Mouse (Mus musculus) layer of hippocampus, adult 11-12 months (tissue): ENCODE data around the gene Spout1.
"Not testable (repeated sequence)": the region's sequence is repeated elsewhere in the genome, so short reads cannot be mapped to it uniquely, and the experiment has no call there.

Source experiments
- DNase-seq: peaks from one replicate; pipeline ENCODE4 v3.0.0; 2022; ENCODE audit warnings: low spot score

Gene Spout1

GRCm38 (mm10) chr2:30178711-30179110 lies 452 bp upstream of the Spout1 start:
- not testable (repeated sequence) for DNase-seq

- no peak for DNase-seq
Measured at GRCm38 (mm10) chr2:30176561-30176960, 1.7 kb downstream of the Spout1 start.

GRCm38 (mm10) chr2:30175897-30176296 lies 2.4 kb downstream of the Spout1 start:
- DNase-seq: no peak

GRCm38 (mm10) chr2:30173541-30174240 lies 4.6 kb downstream of the Spout1 start:
- no peak for DNase-seq

- DNase-seq: no peak
Measured at GRCm38 (mm10) chr2:30171997-30172382, 6.3 kb downstream of the Spout1 start.

GRCm38 (mm10) chr2:30171371-30171996 lies 6.8 kb downstream of the Spout1 start, which contains the start of gene Endog:
TSS of gene Endog (plus strand) at chr2:30171493.
- peak; percentile 90 for DNase-seq

GRCm38 (mm10) chr2:30166677-30167076 lies 11.6 kb downstream of the Spout1 start:
- no peak for DNase-seq

GRCm38 (mm10) chr2:30164340-30164932 lies 13.8 kb downstream of the Spout1 start:
- no peak for DNase-seq

- DNase-seq: no peak
Measured at GRCm38 (mm10) chr2:30161809-30162208, 16.4 kb downstream of the Spout1 start.

GRCm38 (mm10) chr2:30159871-30160270 lies 18.4 kb downstream of the Spout1 start:
- DNase-seq: not testable (repeated sequence)

- DNase-seq: no peak
Measured at GRCm38 (mm10) chr2:30152616-30153015, 25.6 kb downstream of the Spout1 start.

- no peak for DNase-seq
Measured at GRCm38 (mm10) chr2:30151840-30152239, 26.4 kb downstream of the Spout1 start.

- DNase-seq: no peak
Measured at GRCm38 (mm10) chr2:30147466-30147865, 30.8 kb downstream of the Spout1 start.

GRCm38 (mm10) chr2:30144436-30144835 lies 33.8 kb downstream of the Spout1 start:
- no peak for DNase-seq

- DNase-seq: not testable (repeated sequence)
Measured at GRCm38 (mm10) chr2:30140021-30140420, 38.2 kb downstream of the Spout1 start.

- no peak for DNase-seq
Measured at GRCm38 (mm10) chr2:30136458-30136857, 41.8 kb downstream of the Spout1 start.

GRCm38 (mm10) chr2:30134928-30135620 lies 43.2 kb downstream of the Spout1 start:
- no peak for DNase-seq

GRCm38 (mm10) chr2:30134378-30134711 lies 43.9 kb downstream of the Spout1 start:
- DNase-seq: no peak

- DNase-seq: peak; percentile 98
Measured at GRCm38 (mm10) chr2:30133613-30134377, 44.5 kb downstream of the Spout1 start, which contains the start of gene Tbc1d13. TSS of gene Tbc1d13 (plus strand) at chr2:30133746.

- no peak for DNase-seq
Measured at GRCm38 (mm10) chr2:30132801-30133612, 45.3 kb downstream of the Spout1 start.

GRCm38 (mm10) chr2:30131240-30131639 lies 47.0 kb downstream of the Spout1 start:
- not testable (repeated sequence) for DNase-seq
